Mouse (Mus musculus) neutrophil, adult 83 days (primary cell): ENCODE data around the gene Dnajc15. TPM values are rescaled to one million over a fixed set of nuclear protein-coding genes. Genes with fewer than 3 reads are reported as not detected.

Experiments used
- total RNA-seq, 2 experiments: library from RNA; stranded (reverse); gene quantifications; one replicate each; pipeline ENCODE4 v1.2.4; 2023

Dnajc15 gene
- 10 to 100 TPM; 24.2 to 26.5 TPM for total RNA-seq

GRCm38 (mm10) chr14:77874304-77875241 lies at the start of gene Dnajc15:
Gene Dnajc15, minus strand, starts transcription at chr14:77875125.

GRCm38 (mm10) chr14:77904171-77904762 lies 29.3 kb upstream of the Dnajc15 start, which contains the start of gene Epsti1:
Gene Epsti1, plus strand, starts transcription at chr14:77904239.

Other genes starting within 250 kb of the Dnajc15 start
- 10 to 100 TPM; 16.8 to 20.7 TPM for gene Epsti1, start 29.1 kb upstream of the Dnajc15 start, total RNA-seq
- gene Fam216b, start 213.9 kb upstream of the Dnajc15 start, total RNA-seq: not detected